Mouse (Mus musculus) lung, postnatal 0 days (tissue): ENCODE measurements around the gene Sec16a. TPM values are rescaled to one million over a fixed set of nuclear protein-coding genes. Genes with fewer than 3 reads are reported as not detected.
A peak's percentile ranks its signal among the peaks of the same experiment; 100 is the strongest.

Experiments
- ATAC-seq: fragments of 200-750 bp; cut with Nextera tagmentation; 2 replicates; pipeline ENCODE4 v1.8.0; 2017; ENCODE audit warnings: moderate library complexity
- DNase-seq: peaks from one replicate; pipeline ENCODE4 v3.0.0-alpha.2; 2016; ENCODE audit warnings: low spot score
- H3K27ac ChIP-seq: fragments of 300-500 bp; sonication (generic); 2 replicates; pipeline ENCODE4 v1.5.1; 2014; ENCODE audit warnings: antibody characterized with exemption, mild to moderate bottlenecking, low read length, mixed read lengths
- H3K27me3 ChIP-seq: fragments of 300-500 bp; sonication (generic); replicated peaks from 2 replicates; pipeline ENCODE4 v1.6.1; 2014; ENCODE audit warnings: low read length, mixed read lengths; ENCODE audit not compliant: insufficient read depth
- H3K36me3 ChIP-seq: fragments of 300-500 bp; sonication (generic); 2 replicates; pipeline ENCODE4 v1.6.1; 2014; ENCODE audit warnings: low read length, mixed read lengths; ENCODE audit not compliant: insufficient read depth
- H3K4me1 ChIP-seq: fragments of 300-500 bp; sonication (generic); 2 replicates; pipeline ENCODE4 v1.6.1; 2014; ENCODE audit warnings: antibody characterized with exemption, low read depth, low read length, mixed read lengths; ENCODE audit not compliant: insufficient read depth
- H3K4me2 ChIP-seq: fragments of 300-500 bp; sonication (generic); replicated peaks from 2 replicates; pipeline ENCODE4 v1.6.1; 2014; ENCODE audit warnings: low read depth, mild to moderate bottlenecking, low read length, moderate library complexity, mixed read lengths
- H3K4me3 ChIP-seq: fragments of 300-500 bp; sonication (generic); 2 replicates; pipeline ENCODE4 v1.5.1; 2014; ENCODE audit warnings: low read depth, low read length
- H3K9ac ChIP-seq: fragments of 300-500 bp; sonication (generic); replicated peaks from 2 replicates; pipeline ENCODE4 v1.6.1; 2014; ENCODE audit warnings: low read depth, mild to moderate bottlenecking
- H3K9me3 ChIP-seq: fragments of 300-500 bp; sonication (generic); 2 replicates; pipeline ENCODE4 v1.6.1; 2016; ENCODE audit warnings: low read length, mixed read lengths
- CTCF ChIP-seq: IDR thresholded peaks from 2 replicates; pipeline ENCODE4 v1.5.1; 2016; ENCODE audit warnings: antibody characterized with exemption, mild to moderate bottlenecking
- EP300 ChIP-seq: IDR thresholded peaks from 2 replicates; pipeline ENCODE4 v1.6.1; 2016; ENCODE audit warnings: antibody characterized with exemption, mild to moderate bottlenecking, control low read depth
- WGBS: fragments of 180-500 bp; shearing (Covaris S2); extraction: QIAGEN DNeasy Blood & Tissue Kit; methylation state at CpG from one replicate; pipeline ENCODE4 v1.1.7; 2014; 5-methylcytosine and 5-hydroxymethylcytosine counted together
- polyA plus RNA-seq: library from polyadenylated mRNA; unstranded; fragments of >200 nt; fragmentation: Nextera tagmentation; extraction: Ambion mirVana; gene quantifications from 2 replicates; pipeline ENCODE4 v1.2.1, GENCODE M21; 2015

Gene Sec16a
- polyA plus RNA-seq, 1 experiment from 2014 or later: 10.2 TPM

DNA sequence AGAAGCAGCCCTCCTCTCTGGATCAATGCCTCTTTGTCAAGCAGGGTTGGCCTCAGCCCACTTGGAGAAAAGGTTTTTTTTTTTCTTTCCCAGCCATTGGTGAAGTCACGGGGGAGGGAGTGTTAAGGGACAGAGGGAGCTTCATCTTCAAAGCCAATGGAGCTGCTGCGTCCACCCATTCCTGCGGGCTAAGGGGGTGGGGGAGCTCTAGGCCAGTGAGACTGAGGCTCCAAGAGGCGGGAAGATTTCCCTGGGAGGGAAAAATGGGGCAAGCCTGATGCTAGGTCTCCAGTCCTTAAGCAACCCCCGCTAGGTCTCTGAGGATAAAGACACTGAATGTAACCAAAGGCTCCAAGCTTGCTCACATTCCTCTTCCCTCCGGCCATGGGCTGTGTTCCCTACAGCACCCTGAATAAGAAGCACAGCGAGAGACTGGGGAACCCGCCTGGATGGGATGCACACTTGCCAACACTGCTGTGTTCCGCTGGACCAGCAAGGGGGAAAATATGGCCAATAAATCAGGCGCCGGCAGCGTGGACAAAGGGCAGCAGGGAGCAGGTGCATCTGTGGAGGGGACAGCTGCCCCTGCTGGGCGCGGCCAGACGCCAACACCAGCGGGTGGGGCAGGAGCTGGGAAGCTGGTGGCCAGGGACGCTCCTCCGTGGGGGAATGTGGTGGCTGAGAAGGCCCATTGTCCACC is 42.5 kb upstream of the Sec16a start:
- no peak for TF ChIP-seq EP300
- TF ChIP-seq CTCF: no peak
- H3K4me1 ChIP-seq: peaks cover 58% of the 10 kb centered on the region
- H3K27ac ChIP-seq: 0 out of 2 replicates have a peak overlapping the region, but pooled peaks have one; percentile 45
- peak; percentile 35 for DNase-seq
- H3K9me3 ChIP-seq: no peaks in the 10 kb centered on the region
- ATAC-seq: no peak
- H3K9ac ChIP-seq: no peak overlapping the region
- H3K4me2 ChIP-seq: 0 out of 2 replicates have a peak overlapping the region, but pooled peaks have one; percentile 0
- no peak overlapping the region for H3K4me3 ChIP-seq
- H3K27me3 ChIP-seq: no peaks in the 10 kb centered on the region
- WGBS: 38% methylated on average over 18 of the region's 18 CpGs
- H3K36me3 ChIP-seq: peaks cover 4% of the 10 kb centered on the region

DNA sequence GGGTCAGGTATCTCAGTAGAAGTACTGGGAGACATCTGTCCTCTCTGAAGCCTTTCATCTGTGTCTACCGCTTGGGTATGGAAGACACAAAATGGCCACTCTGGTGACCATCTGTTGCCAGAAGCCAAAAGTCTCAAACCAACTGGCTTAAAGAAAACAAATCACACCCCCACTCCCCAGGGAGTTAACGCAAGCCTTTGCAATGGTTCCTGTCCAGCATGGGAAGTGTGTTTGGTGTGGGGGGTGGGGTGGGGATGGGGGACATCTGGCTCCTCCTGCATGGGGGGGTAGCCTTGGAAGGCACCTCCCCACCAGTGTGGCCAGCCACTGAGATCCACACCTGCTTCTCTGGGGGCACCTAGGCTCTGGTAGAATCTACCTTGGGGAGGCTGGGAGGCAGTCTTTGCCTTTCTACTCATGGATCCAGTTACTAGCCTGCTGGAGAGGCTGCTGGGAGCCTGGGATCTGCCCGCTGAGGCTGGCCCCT is 41.9 kb upstream of the Sec16a start:
- H3K4me3 ChIP-seq: no peak overlapping the region
- ATAC-seq: no peak
- H3K9ac ChIP-seq: no peak overlapping the region

DNA sequence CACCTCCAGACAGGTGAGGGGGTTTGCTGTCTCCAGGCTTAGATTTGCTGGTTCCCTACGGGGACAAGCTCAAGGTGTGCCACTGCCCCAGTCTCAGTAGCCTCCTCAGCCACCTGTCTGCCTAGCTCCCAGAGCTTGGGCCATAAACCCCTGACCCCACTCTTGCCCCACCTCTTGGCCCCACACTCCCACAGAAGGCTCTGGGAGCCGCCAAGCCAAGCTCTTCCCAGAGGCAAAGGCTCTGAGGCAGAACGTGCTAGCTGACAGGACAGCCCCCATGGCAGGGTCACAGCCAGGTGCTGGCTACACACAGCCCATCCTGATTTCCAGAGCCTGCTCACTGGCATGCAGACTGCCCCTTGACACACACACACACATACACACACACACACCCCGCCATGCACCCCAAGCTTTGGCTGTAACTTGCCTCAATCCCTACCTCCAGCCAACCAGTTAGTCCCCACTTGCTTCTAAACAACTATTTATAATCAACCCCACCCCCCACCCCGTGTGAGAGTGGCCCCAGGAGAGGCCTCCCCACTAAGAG is 41.3 kb upstream of the Sec16a start:
- no peak overlapping the region for H3K4me3 ChIP-seq
- H3K9me3 ChIP-seq: no peaks in the 10 kb centered on the region
- no peak overlapping the region for H3K4me2 ChIP-seq
- TF ChIP-seq CTCF (no peak), EP300 (no peak)
- no peak overlapping the region for H3K27ac ChIP-seq
- H3K27me3 ChIP-seq: no peaks in the 10 kb centered on the region
- WGBS: 23% methylated on average over 5 of the region's 5 CpGs
- no peak overlapping the region for H3K9ac ChIP-seq
- peaks cover 6% of the 10 kb centered on the region for H3K36me3 ChIP-seq
- DNase-seq (no peak), ATAC-seq (no peak)
- peaks cover 57% of the 10 kb centered on the region for H3K4me1 ChIP-seq

More for the DNA sequence above, 41.9 kb upstream of the Sec16a start:
- H3K4me2 ChIP-seq: no peak overlapping the region
- H3K9me3 ChIP-seq: no peaks in the 10 kb centered on the region
- no peaks in the 10 kb centered on the region for H3K27me3 ChIP-seq
- peaks cover 4% of the 10 kb centered on the region for H3K36me3 ChIP-seq
- TF ChIP-seq CTCF: no peak
- TF ChIP-seq EP300: no peak
- peaks cover 57% of the 10 kb centered on the region for H3K4me1 ChIP-seq
- 0 out of 2 replicates have a peak overlapping the region, but pooled peaks have one; percentile 45 for H3K27ac ChIP-seq
- DNase-seq: peak; percentile 39
- WGBS: 45% methylated on average over 3 of the region's 3 CpGs

DNA sequence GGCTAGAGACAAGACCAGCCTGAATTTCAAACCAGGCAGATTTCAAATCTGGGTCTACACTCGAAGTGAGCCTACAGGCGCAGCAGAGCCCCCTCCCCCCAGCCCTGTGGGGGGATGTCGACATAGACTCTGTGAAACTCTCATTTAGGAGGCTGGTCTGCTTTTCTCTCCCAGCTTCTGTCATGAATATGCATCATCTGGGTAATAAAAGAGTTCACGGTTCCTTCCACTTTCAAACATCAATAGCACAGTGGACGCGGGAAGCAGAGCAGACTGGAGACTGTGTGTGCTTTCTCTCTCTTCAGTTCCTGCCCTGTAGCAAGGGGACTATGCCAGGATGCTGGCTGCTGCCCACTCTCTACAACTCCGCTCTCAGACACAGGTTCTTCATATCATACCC is 40.7 kb upstream of the Sec16a start:
- Histone ChIP-seq H3K4me2 (no peak overlapping the region), H3K9ac (no peak overlapping the region), H3K4me3 (no peak overlapping the region), H3K27me3 (no peaks in the 10 kb centered on the region), H3K27ac (no peak overlapping the region), H3K4me1 (peaks cover 52% of the 10 kb centered on the region), H3K36me3 (peaks cover 13% of the 10 kb centered on the region), H3K9me3 (no peaks in the 10 kb centered on the region)
- no peak for DNase-seq
- 36% methylated on average over 7 of the region's 7 CpGs for WGBS
- ATAC-seq: no peak
- TF ChIP-seq CTCF (no peak), EP300 (no peak)

DNA sequence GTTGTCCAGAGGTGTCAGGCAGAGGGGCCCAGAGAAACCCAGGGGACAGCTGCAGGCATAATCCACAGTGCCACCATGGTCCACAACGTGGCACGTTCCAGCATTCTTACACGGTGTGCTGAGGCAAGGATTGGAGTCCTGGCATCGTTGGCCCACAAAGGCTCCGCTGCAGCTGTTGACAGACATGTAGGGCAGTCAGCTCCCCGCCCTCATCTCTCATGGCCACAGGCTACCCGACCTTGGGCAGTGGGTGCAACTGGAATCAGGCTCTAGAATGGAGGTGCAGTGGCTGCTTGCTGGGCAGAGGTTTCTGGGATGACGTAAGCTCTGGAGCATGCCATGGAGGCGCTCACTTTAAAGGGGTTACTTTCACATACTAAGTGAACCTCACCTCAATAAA is 40.3 kb upstream of the Sec16a start:
- Histone ChIP-seq H3K4me2 (no peak overlapping the region), H3K36me3 (peaks cover 16% of the 10 kb centered on the region), H3K9me3 (no peaks in the 10 kb centered on the region), H3K27me3 (no peaks in the 10 kb centered on the region), H3K9ac (no peak overlapping the region), H3K4me1 (peaks cover 51% of the 10 kb centered on the region), H3K27ac (no peak overlapping the region), H3K4me3 (no peak overlapping the region)
- ATAC-seq: no peak
- WGBS: 69% methylated on average over 9 of the region's 9 CpGs
- no peak for TF ChIP-seq EP300
- no peak for TF ChIP-seq CTCF
- DNase-seq: no peak

DNA sequence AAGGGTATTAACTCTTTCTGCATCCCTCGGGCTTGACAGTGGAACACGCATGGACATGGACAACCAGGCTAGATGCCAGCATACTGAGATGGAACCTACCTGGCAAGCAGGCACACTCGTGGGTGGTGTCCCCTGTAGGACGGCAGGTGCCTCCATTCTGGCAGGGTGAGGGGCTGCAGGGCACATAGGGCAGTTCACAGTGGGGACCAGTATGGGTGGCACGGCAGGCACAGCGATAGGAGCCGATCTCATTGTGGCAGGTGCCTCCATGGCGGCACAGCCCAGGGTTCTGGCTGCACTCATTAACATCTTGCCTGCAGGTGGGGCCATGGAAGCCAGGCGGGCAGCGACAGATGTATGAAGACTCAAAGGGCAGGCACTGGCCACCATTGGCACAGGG is 39.2 kb upstream of the Sec16a start:
- Histone ChIP-seq H3K9ac (no peak overlapping the region), H3K36me3 (peaks cover 27% of the 10 kb centered on the region), H3K9me3 (no peaks in the 10 kb centered on the region), H3K4me3 (no peak overlapping the region), H3K4me2 (no peak overlapping the region), H3K27ac (0 out of 2 replicates have a peak overlapping the region, but pooled peaks have one; percentile 43), H3K4me1 (peaks cover 46% of the 10 kb centered on the region), H3K27me3 (no peaks in the 10 kb centered on the region)
- TF ChIP-seq EP300: no peak
- no peak for TF ChIP-seq CTCF
- DNase-seq: no peak
- WGBS: 80% methylated on average over 10 of the region's 10 CpGs
- ATAC-seq: no peak
